Mouse (Mus musculus) megakaryocyte-erythroid progenitor cell, adult 5 weeks (primary cell): ENCODE measurements around the gene Suox. TPM values are rescaled to one million over a fixed set of nuclear protein-coding genes. Genes with fewer than 3 reads are reported as not detected.

Experiments
- polyA plus RNA-seq: library from polyadenylated mRNA; stranded (reverse); fragments of >175 nt; gene quantifications from 2 replicates; pipeline ENCODE4 v1.2.3, GENCODE M21; 2012

Suox gene
- polyA plus RNA-seq, result 1.2 and 1.3 TPM in 2 replicates

DNA sequence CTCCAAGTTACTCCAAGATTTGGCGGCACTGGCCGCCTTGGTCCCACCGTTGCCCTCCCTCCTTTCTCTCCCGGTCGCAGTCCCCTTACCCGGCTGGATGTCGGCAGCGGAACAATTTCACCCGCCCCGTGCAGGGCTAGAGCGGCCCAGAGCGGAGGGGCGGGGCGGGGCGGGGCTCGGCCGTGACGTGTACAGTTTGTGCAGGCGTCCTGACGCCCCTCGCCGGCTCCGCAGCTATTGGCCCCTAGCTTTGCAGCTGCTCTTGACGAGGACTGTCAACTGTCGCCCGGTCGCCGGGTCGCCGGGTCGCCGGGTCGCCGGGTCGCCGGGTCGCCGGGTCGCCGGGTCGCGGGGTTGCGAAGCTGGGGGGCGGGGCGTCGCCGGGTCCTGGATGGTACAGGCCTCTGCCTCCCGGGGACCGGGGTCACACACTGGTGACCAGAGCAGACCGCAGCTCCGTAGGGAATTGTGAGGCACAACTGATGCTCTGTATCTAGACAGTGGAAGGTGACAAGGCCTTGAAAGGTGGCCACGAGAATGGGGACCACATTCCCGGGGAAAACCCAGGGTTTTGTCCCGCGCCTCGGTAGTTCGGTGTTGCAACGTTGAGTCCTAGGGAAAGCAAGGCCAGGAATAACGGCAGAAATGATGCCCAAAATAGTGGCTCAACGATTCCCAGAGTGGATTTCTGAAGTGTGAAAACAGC is at the start of gene Suox:
Gene Suox, minus strand, starts transcription at position 311 of the 706 bp plus-strand sequence.

DNA sequence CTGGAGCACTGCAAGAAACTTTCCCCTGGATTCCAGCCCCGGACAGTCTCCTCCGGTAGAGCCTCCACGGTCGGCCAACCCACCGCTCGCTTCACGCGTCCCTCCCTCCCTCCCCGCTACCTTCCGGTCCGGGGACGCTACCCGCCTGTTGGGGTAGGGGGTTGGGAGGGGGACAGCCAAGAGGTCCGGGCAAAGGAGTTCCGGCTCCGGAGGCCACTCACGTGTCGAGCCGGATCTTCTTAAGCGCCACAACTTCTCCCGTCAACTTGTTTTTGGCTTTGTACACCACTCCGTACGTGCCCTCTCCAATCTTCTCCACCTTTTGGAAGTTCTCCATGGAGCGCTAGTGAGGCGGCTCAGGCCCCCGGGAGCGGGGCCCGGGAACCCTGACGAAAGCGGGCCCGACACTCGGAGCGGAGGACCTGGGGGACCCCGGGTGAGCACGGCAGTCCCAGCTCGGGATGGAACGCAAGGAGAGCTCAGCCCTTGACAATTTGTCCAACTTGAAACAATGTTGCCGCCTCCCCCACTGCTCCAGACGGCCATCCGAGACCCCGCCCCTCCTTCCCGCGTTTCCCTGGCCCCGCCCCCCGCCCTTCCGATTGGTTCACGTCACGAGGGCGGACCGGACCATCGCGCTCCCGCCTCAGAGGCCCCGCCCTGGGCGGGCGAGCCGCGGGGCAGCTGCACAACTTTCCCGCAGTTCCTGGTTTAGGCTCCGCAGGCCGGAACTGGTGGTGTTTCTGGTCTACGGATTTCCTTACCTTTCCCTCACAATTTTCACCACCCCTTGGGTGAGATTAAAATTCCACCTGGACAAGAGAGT is 30.8 kb upstream of the Suox start, which contains the start of gene Cdk2:
Gene Cdk2, minus strand, starts transcription at position 541 of the 826 bp plus-strand sequence.

DNA sequence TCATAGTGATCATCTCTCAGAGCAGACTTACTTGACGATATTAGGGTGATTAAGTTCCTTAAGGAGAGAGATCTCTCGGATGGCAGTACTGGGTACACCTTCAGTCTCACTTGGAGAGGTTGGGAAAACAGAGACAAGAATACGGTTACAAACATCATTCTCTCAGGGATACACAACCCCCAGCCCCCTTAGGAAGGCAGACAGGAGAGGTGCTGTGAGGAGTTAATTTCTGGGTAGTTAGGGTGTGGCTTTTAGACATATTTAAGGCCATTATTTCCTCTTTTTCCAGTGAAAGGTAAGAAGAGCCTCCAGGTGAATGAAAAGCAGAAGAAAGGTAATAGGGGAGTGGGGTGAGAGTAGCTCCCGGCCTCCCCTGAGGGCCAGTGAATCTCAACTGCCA is 30.0 kb upstream of the Suox start, which contains the start of gene Pmel:
Gene Pmel, plus strand, starts transcription at position 301 of the 400 bp plus-strand sequence.

DNA sequence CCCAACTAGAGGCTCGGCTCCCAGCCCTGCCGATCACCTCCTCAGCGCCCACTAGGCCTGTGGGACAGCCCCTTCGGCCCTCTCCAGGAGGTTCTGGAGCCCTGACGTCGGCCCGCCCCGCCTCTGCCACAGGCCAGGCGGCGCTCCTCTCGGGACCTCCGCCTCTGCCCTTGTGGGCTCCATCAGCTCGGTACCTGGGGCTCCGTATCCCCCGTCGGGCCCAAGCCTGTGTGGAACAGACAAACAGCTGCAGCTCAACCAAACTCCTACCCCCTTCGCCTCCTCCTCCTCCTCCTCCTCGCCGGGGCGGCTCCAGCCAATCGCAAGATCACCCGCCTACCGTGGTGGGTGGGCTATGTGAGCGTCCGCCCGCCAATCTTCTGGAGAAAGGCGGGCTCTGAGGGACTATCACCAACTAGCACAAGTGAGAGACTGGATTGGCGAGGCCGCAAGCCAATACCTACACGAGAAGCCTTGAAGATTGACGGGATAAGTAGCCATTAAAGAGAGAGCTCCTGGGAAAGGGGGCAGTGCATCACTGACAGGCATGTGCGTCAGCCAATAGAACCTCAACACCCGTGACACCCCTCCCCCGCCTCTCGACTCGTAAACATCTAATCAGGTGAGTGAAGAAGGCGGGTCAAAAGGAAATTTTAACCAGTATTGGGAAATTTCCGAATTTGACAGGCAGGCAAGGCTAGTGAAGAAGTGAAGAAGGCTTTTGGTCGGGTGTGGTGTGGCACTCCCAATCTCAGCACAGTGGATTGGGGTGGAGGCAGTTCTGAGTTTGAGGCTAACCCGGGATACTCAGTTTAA is 22.3 kb upstream of the Suox start, which contains the start of gene Rab5b:
Gene Rab5b, minus strand, starts transcription at position 273 of the 816 bp plus-strand sequence.

DNA sequence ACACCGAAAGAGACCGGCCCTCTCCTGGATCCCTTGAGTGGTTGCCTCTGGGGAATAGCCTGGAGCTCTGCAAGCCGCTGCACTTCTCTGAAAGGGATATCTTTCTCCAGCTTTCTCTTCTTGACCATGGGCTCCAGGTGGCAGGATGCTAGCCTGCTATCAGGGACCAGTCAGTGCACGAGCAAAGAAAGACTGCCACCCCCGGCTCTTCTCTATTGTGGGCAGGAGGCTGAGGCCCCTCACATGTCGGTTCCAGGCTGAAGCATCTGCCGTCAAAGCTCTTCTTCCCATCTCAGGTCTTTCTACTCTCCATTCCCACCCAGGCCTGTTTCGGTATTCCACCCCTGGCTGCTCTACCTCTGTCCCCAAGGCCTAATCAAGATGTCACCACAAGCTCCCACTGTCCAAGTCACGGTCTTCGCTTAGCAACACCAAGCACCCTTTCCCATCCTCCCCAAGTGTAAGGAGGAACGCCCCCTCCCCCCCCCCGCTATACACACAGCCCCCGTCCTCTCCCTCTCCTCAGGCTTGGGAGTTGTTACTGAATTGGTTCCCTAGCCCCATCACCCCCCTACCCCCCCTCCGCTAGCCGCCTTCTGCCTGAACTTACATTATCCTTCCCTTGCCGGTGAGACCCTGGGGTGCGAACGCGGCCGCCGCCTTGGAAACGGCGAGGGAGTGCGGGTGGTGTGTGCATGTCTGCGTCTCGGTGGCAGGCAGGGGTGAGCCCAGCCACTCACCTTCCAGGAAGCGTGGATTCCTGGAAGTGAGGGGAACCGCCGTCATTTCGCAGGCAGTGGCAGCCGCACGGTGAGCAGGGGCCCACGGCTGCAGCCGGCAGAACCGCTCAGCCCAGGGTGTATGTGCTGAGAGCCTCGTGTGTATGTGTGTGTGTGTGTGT is 28.5 kb downstream of the Suox start, which contains the start of gene Ikzf4:
Gene Ikzf4, minus strand, starts transcription at position 881 of the 901 bp plus-strand sequence.

DNA sequence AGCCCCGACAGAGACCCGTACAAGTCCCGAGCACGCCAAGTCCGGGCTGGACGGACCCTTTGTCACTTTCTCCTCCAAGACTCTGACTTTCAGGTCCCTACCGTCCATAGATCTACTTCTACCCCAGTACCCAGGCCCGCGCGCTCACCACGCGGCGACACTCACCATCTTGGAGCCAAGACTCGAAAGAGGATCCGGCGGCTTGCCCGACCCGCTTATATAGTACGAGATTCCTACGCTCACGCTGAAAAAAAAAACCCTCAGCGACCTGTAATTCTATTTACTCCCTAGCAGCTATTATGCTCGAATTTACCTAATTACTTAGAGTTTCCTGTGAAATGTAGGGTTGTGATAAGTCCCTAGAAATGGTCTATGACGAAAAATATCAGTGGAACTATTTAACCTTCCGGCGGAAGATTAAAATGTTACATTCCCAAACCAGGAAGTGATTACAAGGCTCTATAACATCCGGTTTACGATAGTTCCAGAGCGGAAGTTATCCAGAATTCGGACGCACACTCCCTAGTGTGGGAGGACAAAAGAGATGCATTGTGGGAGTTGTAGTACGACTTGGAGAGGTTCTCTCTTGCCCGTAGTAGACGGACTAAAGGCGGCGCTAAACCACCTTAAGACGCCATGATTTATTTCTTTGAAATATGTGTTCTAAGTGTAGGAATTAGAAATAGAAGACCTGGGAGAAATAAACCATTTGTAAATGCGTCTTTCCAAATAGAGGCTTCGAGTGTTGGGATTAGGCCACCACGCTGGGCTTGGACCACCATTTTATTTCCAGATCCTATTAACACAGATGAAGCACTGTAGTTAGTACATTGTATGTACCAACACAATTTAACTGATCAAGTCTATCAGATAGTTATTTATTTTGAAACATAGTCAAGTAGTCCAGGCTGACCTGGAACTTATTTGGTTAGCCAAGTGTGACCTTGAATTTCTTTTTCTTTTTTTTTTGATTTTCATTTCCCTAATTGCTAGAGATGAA is 47.3 kb downstream of the Suox start, which contains the start of gene Rps26:
Gene Rps26, minus strand, starts transcription at position 437 of the 1,000 bp plus-strand sequence.

Other genes with a start within 250 kb of the Suox start
- gene Smarcc2, start 214.8 kb downstream of the Suox start, polyA plus RNA-seq, result 197 and 236 TPM in 2 replicates
- 457 and 543 TPM in 2 replicates for gene Myl6, start 179.9 kb downstream of the Suox start, polyA plus RNA-seq
- 18.3 and 25.9 TPM in 2 replicates for gene Myl6b, start 175.4 kb downstream of the Suox start, polyA plus RNA-seq
- gene Esyt1, start 148.2 kb downstream of the Suox start, polyA plus RNA-seq, result 147 and 159 TPM in 2 replicates
- gene Zc3h10, start 126.3 kb downstream of the Suox start, polyA plus RNA-seq, result 33.5 and 34.0 TPM in 2 replicates
- gene Rpl41, start 124.8 kb downstream of the Suox start, polyA plus RNA-seq, result 8,366 and 9,270 TPM in 2 replicates
- 508 and 557 TPM in 2 replicates for gene Pa2g4, start 108.1 kb downstream of the Suox start, polyA plus RNA-seq
- 0.46 and 0.58 TPM in 2 replicates for gene Erbb3, start 84.4 kb downstream of the Suox start, polyA plus RNA-seq
- 4,910 and 5,054 TPM in 2 replicates for gene Rps26, start 47.3 kb downstream of the Suox start, polyA plus RNA-seq
- gene Ikzf4, start 28.1 kb downstream of the Suox start, polyA plus RNA-seq, result 0.13 and 0.15 TPM in 2 replicates
- gene Rab5b, start 22.2 kb upstream of the Suox start, polyA plus RNA-seq, result 12.0 and 19.6 TPM in 2 replicates
- 0.37 and 0.69 TPM in 2 replicates for gene Pmel, start 30.1 kb upstream of the Suox start, polyA plus RNA-seq
- gene Cdk2, start 31.0 kb upstream of the Suox start, polyA plus RNA-seq, result 28.2 and 29.2 TPM in 2 replicates
- 3.2 and 3.3 TPM in 2 replicates for gene Dgka, start 70.8 kb upstream of the Suox start, polyA plus RNA-seq
- gene Pym1, start 73.8 kb upstream of the Suox start, polyA plus RNA-seq, result 116 and 137 TPM in 2 replicates
- gene Mmp19, start 116.8 kb upstream of the Suox start, polyA plus RNA-seq, result 1.5 and 2.3 TPM in 2 replicates
- 10.5 and 11.0 TPM in 2 replicates for gene Dnajc14, start 130.0 kb upstream of the Suox start, polyA plus RNA-seq
- 3.9 and 4.2 TPM in 2 replicates for gene Tmem198b, start 130.3 kb upstream of the Suox start, polyA plus RNA-seq
- gene Sarnp, start 143.3 kb upstream of the Suox start, polyA plus RNA-seq, result 17.1 and 19.3 TPM in 2 replicates
- gene Ormdl2, start 147.6 kb upstream of the Suox start, polyA plus RNA-seq, result 15.8 and 20.5 TPM in 2 replicates
- 0.11 and 0.16 TPM in 2 replicates for gene Gdf11, start 217.6 kb upstream of the Suox start, polyA plus RNA-seq
- gene Cd63, start 226.9 kb upstream of the Suox start, polyA plus RNA-seq, result 48.8 and 52.5 TPM in 2 replicates
- 2.5 and 3.0 TPM in 2 replicates for gene Rdh5, start 248.8 kb upstream of the Suox start, polyA plus RNA-seq
- gene Bloc1s1, start 250.0 kb upstream of the Suox start, polyA plus RNA-seq, result 264 and 304 TPM in 2 replicates